Mouse (Mus musculus) lung, embryonic 16.5 days (tissue): Measurements from ENCODE around the gene Uqcrq. TPM values are rescaled to one million over a fixed set of nuclear protein-coding genes. Genes with fewer than 3 reads are reported as not detected.

Experiments
- ATAC-seq: fragments of 200-750 bp; cut with Nextera tagmentation; 2 replicates; pipeline ENCODE4 v1.8.0; 2017; ENCODE audit warnings: low read depth, mild to moderate bottlenecking, moderate library complexity
- H3K27ac ChIP-seq: fragments of 300-500 bp; sonication (generic); 2 replicates; pipeline ENCODE4 v1.5.1; 2014; ENCODE audit warnings: mild to moderate bottlenecking, control low read depth, low read length
- H3K27me3 ChIP-seq: fragments of 300-500 bp; sonication (generic); 2 replicates; pipeline ENCODE4 v1.6.1; 2014; ENCODE audit warnings: low read depth, low read length, mixed read lengths; ENCODE audit not compliant: control insufficient read depth, insufficient read depth
- H3K36me3 ChIP-seq: fragments of 300-500 bp; sonication (generic); 2 replicates; pipeline ENCODE4 v1.6.1; 2014; ENCODE audit warnings: low read length; ENCODE audit not compliant: control insufficient read depth, insufficient read depth
- H3K4me1 ChIP-seq: fragments of 300-500 bp; sonication (generic); replicated peaks from 2 replicates; pipeline ENCODE4 v1.6.1; 2014; ENCODE audit warnings: low read length, mixed read lengths; ENCODE audit not compliant: control insufficient read depth, insufficient read depth
- H3K4me2 ChIP-seq: fragments of 300-500 bp; sonication (generic); 2 replicates; pipeline ENCODE4 v1.6.1; 2014; ENCODE audit warnings: low read depth, low read length, control low read depth
- H3K4me3 ChIP-seq: fragments of 300-500 bp; sonication (generic); 2 replicates; pipeline ENCODE4 v1.5.1; 2014; ENCODE audit warnings: mild to moderate bottlenecking, low read length, control low read depth
- H3K9ac ChIP-seq: fragments of 300-500 bp; sonication (generic); 2 replicates; pipeline ENCODE4 v1.6.1; 2014; ENCODE audit warnings: low read length, control low read depth
- H3K9me3 ChIP-seq: fragments of 300-500 bp; sonication (generic); 2 replicates; pipeline ENCODE4 v1.6.1; 2016; ENCODE audit warnings: low read length; ENCODE audit not compliant: control insufficient read depth
- WGBS: fragments of 180-500 bp; shearing (Covaris S2); extraction: QIAGEN DNeasy Blood & Tissue Kit; methylation state at CpG from one replicate; pipeline ENCODE4 v1.1.7; 2014; 5-methylcytosine and 5-hydroxymethylcytosine counted together
- polyA plus RNA-seq: library from polyadenylated mRNA; unstranded; fragments of >200 nt; fragmentation: Nextera tagmentation; extraction: Ambion mirVana; gene quantifications from 2 replicates; pipeline ENCODE4 v1.2.1, GENCODE M21; 2015

Gene Uqcrq
- polyA plus RNA-seq, 1 experiment from 2014 or later, result 479 TPM

DNA sequence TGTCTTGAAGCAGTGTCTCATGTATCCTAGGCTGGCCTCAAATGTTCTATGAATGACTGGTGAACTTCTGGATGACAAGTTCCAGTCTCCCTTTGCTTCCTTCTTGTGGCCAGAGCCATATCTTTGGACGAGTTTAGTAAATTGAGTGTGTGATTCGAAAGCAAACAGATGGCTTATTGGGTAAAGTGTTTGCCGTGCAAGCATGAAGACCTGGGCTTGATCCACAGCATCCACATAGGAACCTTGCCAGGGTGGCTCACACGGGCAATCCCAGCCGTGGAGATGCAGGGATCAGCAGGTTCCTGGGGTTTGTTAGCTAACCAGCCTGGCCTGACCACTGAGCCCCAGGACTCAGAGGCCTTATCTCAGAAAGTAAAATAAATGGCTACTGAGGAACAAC, 22.4 kb upstream of the Uqcrq start:
- Histone ChIP-seq H3K4me2 (no peak overlapping the region), H3K4me1 (peaks cover 3% of the 10 kb centered on the region; the same call in 1 of the 2 replicates), H3K4me3 (no peak overlapping the region), H3K27ac (no peak overlapping the region), H3K27me3 (no peaks in the 10 kb centered on the region), H3K36me3 (no peaks in the 10 kb centered on the region), H3K9ac (no peak overlapping the region), H3K9me3 (no peaks in the 10 kb centered on the region)
- no peak for ATAC-seq
- WGBS, result 64% methylated on average over 5 of the region's 5 CpGs

DNA sequence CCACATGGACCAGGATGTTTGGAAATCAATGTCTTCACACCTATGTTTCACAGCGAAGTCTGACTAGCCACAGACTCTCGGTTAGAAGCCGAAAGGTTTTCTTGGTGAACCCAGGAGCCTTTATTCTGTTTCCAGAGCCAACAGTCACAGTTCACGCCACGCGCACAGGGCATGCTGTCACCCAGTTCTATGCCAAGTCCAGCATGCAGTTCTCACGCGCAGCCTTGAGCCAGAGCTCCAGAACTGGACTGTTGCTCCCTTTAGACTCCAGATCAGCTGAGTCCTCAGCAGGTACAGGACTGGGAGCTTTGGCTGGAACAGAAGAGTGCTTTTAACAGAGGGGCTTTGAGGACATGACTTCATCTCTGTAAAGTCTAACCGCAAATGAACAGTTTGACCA, 21.8 kb upstream of the Uqcrq start:
- 93% methylated on average over 9 of the region's 9 CpGs for WGBS
- Histone ChIP-seq H3K4me1 (peaks cover 3% of the 10 kb centered on the region; the same call in 1 of the 2 replicates), H3K4me2 (no peak overlapping the region), H3K27ac (no peak overlapping the region), H3K36me3 (no peaks in the 10 kb centered on the region), H3K4me3 (no peak overlapping the region), H3K27me3 (no peaks in the 10 kb centered on the region), H3K9me3 (no peaks in the 10 kb centered on the region), H3K9ac (no peak overlapping the region)
- no peak for ATAC-seq

- no peak overlapping the region for H3K27ac ChIP-seq
- H3K36me3 ChIP-seq, result no peaks in the 10 kb centered on the region
- H3K4me1 ChIP-seq, result peaks cover under 1% of the 10 kb centered on the region; the same call in 1 of the 2 replicates
- 49% methylated on average over 2 of the region's 2 CpGs for WGBS
- H3K9ac ChIP-seq, result no peak overlapping the region
- H3K4me2 ChIP-seq, result no peak overlapping the region
- H3K9me3 ChIP-seq, result no peaks in the 10 kb centered on the region
- H3K27me3 ChIP-seq, result no peaks in the 10 kb centered on the region
- H3K4me3 ChIP-seq, result no peak overlapping the region
- no peak for ATAC-seq
Measured at GRCm38 (mm10) chr11:53451361-53451760, 20.7 kb upstream of the Uqcrq start.

- Histone ChIP-seq H3K4me3 (no peak overlapping the region), H3K4me2 (no peak overlapping the region), H3K27me3 (no peaks in the 10 kb centered on the region), H3K36me3 (no peaks in the 10 kb centered on the region), H3K9ac (no peak overlapping the region), H3K27ac (no peak overlapping the region), H3K9me3 (no peaks in the 10 kb centered on the region), H3K4me1 (no peaks in the 10 kb centered on the region; the same call in 1 of the 2 replicates)
- no peak for ATAC-seq
- WGBS, result 22% methylated on average over 15 of the region's 15 CpGs
Measured at GRCm38 (mm10) chr11:53450070-53450705, 19.6 kb upstream of the Uqcrq start.

- H3K4me3 ChIP-seq, result no peak overlapping the region
- H3K27ac ChIP-seq, result no peak overlapping the region
- H3K9ac ChIP-seq, result no peak overlapping the region
- H3K4me2 ChIP-seq, result no peak overlapping the region
- WGBS, result 71% methylated on average over 1 of the region's 1 CpGs
- ATAC-seq, result no peak
- no peaks in the 10 kb centered on the region for H3K36me3 ChIP-seq
- no peaks in the 10 kb centered on the region for H3K9me3 ChIP-seq
- no peaks in the 10 kb centered on the region for H3K27me3 ChIP-seq
- no peaks in the 10 kb centered on the region; the same call in 1 of the 2 replicates for H3K4me1 ChIP-seq
Measured at GRCm38 (mm10) chr11:53448529-53448928, 17.9 kb upstream of the Uqcrq start.

DNA sequence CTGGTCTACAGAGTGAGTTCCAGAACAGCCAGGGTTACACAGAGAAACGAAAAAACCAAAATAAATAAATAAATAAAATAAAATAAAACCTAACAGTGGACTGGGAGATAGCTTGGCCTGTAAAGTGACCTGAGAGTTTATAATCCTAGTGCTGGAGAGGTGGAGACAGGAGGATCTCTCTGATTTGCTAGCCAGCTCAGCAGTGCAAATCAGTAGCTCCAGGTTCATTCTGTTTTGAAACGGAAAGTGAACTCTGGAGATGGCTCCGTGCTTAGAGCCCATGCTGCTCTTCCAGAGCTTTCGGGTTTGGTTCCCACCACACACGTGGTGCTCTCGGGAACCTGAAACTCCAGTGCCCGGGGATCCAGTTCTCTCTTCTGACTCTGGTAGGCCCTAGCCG, 17.4 kb upstream of the Uqcrq start:
- no peak for ATAC-seq
- H3K4me2 ChIP-seq, result no peak overlapping the region
- H3K27ac ChIP-seq, result no peak overlapping the region

GRCm38 (mm10) chr11:53446183-53446582, 15.6 kb upstream of the Uqcrq start:
- H3K4me2 ChIP-seq, result no peak overlapping the region
- no peak overlapping the region for H3K27ac ChIP-seq
- ATAC-seq, result no peak
- no peaks in the 10 kb centered on the region for H3K27me3 ChIP-seq
- peaks cover 2% of the 10 kb centered on the region; the same call in 1 of the 2 replicates for H3K4me1 ChIP-seq
- no peaks in the 10 kb centered on the region for H3K9me3 ChIP-seq
- WGBS, result 54% methylated on average over 13 of the region's 13 CpGs
- no peaks in the 10 kb centered on the region for H3K36me3 ChIP-seq
- no peak overlapping the region for H3K9ac ChIP-seq
- H3K4me3 ChIP-seq, result no peak overlapping the region

More for the DNA sequence above, 17.4 kb upstream of the Uqcrq start:
- Histone ChIP-seq H3K9me3 (no peaks in the 10 kb centered on the region), H3K4me3 (no peak overlapping the region), H3K36me3 (no peaks in the 10 kb centered on the region), H3K9ac (no peak overlapping the region), H3K4me1 (no peaks in the 10 kb centered on the region; the same call in 1 of the 2 replicates), H3K27me3 (no peaks in the 10 kb centered on the region)
- 89% methylated on average over 8 of the region's 8 CpGs for WGBS

DNA sequence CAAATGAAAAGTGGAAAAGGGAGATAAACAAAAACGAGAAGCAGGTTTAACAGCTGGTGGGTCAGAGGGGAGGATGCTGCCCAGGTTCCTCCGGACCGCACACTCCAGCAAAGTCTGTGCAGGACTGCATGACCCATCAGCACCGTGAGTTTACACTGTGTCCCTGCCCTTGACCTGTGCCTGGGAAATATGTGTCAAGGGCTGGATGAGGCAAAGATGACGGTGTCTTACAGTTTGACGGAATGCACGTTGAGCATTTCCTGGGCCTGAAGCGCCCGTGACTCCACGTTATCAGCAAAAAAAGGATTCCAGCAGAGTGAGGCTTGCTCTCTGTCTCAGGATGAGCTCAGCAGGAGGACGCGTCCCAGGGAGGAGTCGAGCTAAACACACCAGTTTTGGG, 14.9 kb upstream of the Uqcrq start:
- WGBS, result 43% methylated on average over 13 of the region's 13 CpGs
- Histone ChIP-seq H3K27me3 (no peaks in the 10 kb centered on the region), H3K27ac (no peak overlapping the region), H3K9ac (no peak overlapping the region), H3K9me3 (no peaks in the 10 kb centered on the region), H3K4me3 (no peak overlapping the region), H3K4me2 (no peak overlapping the region), H3K4me1 (peaks cover 2% of the 10 kb centered on the region; the same call in 1 of the 2 replicates), H3K36me3 (no peaks in the 10 kb centered on the region)
- ATAC-seq, result no peak

DNA sequence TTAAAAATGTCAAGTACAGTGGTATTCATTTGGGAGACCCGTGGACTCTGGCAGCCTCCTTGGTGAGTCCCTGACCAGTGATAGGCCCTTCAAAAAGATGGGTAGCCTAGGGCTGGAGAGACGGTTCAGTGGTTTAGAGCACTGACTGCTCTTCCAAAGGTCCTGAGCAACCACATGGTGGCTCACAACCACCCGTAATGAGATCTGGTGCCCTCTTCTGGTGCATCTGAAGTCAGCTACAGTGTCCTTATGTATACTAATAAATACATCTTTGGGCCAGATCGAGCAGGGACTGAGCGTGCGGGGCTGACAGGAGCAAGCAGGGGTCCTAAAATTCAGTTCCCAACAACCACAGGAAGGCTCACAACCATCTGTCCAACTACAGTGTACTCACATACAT, 13.2 kb upstream of the Uqcrq start:
- Histone ChIP-seq H3K4me3 (no peak overlapping the region), H3K9ac (no peak overlapping the region), H3K27ac (no peak overlapping the region), H3K36me3 (no peaks in the 10 kb centered on the region), H3K27me3 (no peaks in the 10 kb centered on the region), H3K9me3 (no peaks in the 10 kb centered on the region), H3K4me1 (0 out of 2 replicates have a peak, but pooled peaks cover 2% of the 10 kb centered on the region), H3K4me2 (no peak overlapping the region)
- 32% methylated on average over 6 of the region's 6 CpGs for WGBS
- ATAC-seq, result peak; percentile 41; the same call in 1 of the 2 replicates
